Mouse (Mus musculus): ENCODE data around the gene Ddc. TPM values are rescaled to one million over a fixed set of nuclear protein-coding genes. Genes with fewer than 3 reads are reported as not detected.

The Ddc gene
- polyA plus RNA-seq, 1 experiment from 2014 or later = 14.3 TPM

- Histone ChIP-seq H3K36me3 (no peaks in the 10 kb centered on the region), H3K4me3 (replicated peaks) (no peak overlapping the region), H3K4me2 (no peak overlapping the region), H3K4me1 (no peaks in the 10 kb centered on the region), H3K27ac (no peak overlapping the region), H3K27me3 (no peaks in the 10 kb centered on the region), H3K9me3 (replicated peaks) (no peaks in the 10 kb centered on the region), H3K9ac (no peak overlapping the region)
- ATAC-seq (replicated peaks; ENCODE audit: low FRiP score) = no peak
- 77% methylated on average over 1 of the region's 1 CpGs for WGBS
Measured at GRCm38 (mm10) chr11:11765414-11765813, 132.5 kb downstream of the Ddc start.

Other genes with a start within 250 kb of the Ddc start
- 0.85 and 1.3 TPM in 2 replicates for gene Ikzf1, start 213.1 kb downstream of the Ddc start, polyA plus RNA-seq (2015; fragmentation: Nextera tagmentation; extraction: Ambion mirVana)
- 66.0 and 70.0 TPM in 2 replicates for gene Fignl1, start 89.2 kb downstream of the Ddc start, polyA plus RNA-seq (2015; fragmentation: Nextera tagmentation; extraction: Ambion mirVana)
- gene Grb10, start 140.5 kb upstream of the Ddc start, polyA plus RNA-seq (2015; fragmentation: Nextera tagmentation; extraction: Ambion mirVana) = 390 and 413 TPM in 2 replicates

Measured in kidney, embryonic 15.5 days (tissue).